8 mouse cellular contexts compared by ENCODE assay signal in genomic region chr5:124445621-124446293, GRCm38 (mm10). TPM values are rescaled to one million over a fixed set of nuclear protein-coding genes. Genes with fewer than 3 reads are reported as not detected.
A peak's percentile ranks its signal among the peaks of the same experiment; 100 is the strongest.
DNase-seq lines count a peak whose midpoint lies in the region; ATAC-seq lines count a peak whose summit lies in the region.

No protein-coding gene starts in this region.

- H3K27ac ChIP-seq in lung, embryonic 16.5 days (ENCODE audit: low read length) = peak overlapping the region; percentile 88

- WGBS in lung, embryonic 16.5 days = under 1% methylated on average over 50 of the region's 77 CpGs

- H3K4me2 ChIP-seq in lung, embryonic 16.5 days (ENCODE audit: low read depth, low read length) = peak overlapping the region; percentile 92

- ATAC-seq in lung, embryonic 16.5 days (ENCODE audit: low read depth) = peak; percentile 64

- H3K27me3 ChIP-seq in lung, embryonic 16.5 days (ENCODE audit: control insufficient read depth, insufficient read depth, low read depth, low read length) = no peaks in the 10 kb centered on the region

- intact Hi-C loops in gastrocnemius, postnatal 14 days (cut with DNase I; ENCODE audit: low total_unique reads) = no loop called here

- peaks cover 27% of the 10 kb centered on the region for H3K36me3 ChIP-seq in lung, embryonic 16.5 days (ENCODE audit: control insufficient read depth, insufficient read depth, low read length)

- H3K4me3 ChIP-seq in lung, embryonic 16.5 days (ENCODE audit: low read length) = peak overlapping the region; percentile 86

- peaks cover 17% of the 10 kb centered on the region for H3K4me1 ChIP-seq in lung, embryonic 16.5 days (replicated peaks; ENCODE audit: control insufficient read depth, insufficient read depth, low read length)

- H3K9me3 ChIP-seq in lung, embryonic 16.5 days (ENCODE audit: control insufficient read depth, low read length) = no peaks in the 10 kb centered on the region

- peak overlapping the region; percentile 89 for H3K9ac ChIP-seq in lung, embryonic 16.5 days (ENCODE audit: low read length)

- peak; percentile 52 for DNase-seq in kidney, adult 11 months
- no peak for DNase-seq in kidney, adult 9 months
- DNase-seq in cerebellum, adult 8-10 months = peak; percentile 44
- DNase-seq in gastrocnemius, postnatal 14 days = peak; percentile 61
- peak; percentile 63 for DNase-seq in kidney, adult 18-20 months
- DNase-seq in spleen, adult 18-20 months = peak; percentile 41 to 67
- no peak for DNase-seq in ovary, postnatal 14 days (ENCODE audit: low spot score)

RNA-seq across cellular contexts. Expression of gene Kmt5a, which starts 6.0 kb away (rescaled TPM):
- 10 to 100 TPM; 56.4 to 66.0 TPM for total RNA-seq in gastrocnemius, postnatal 14 days (2021)
- polyA plus RNA-seq in lung, embryonic 16.5 days (2015; fragmentation: Nextera tagmentation; extraction: Ambion mirVana) = 31.3 and 32.2 TPM in 2 replicates

RNA-seq across cellular contexts. Expression of gene Sbno1, which starts 20.0 kb away (rescaled TPM):
- 10 to 100 TPM; 32.4 to 35.6 TPM for total RNA-seq in gastrocnemius, postnatal 14 days (2021)
- 80.8 and 81.2 TPM in 2 replicates for polyA plus RNA-seq in lung, embryonic 16.5 days (2015; fragmentation: Nextera tagmentation; extraction: Ambion mirVana)

RNA-seq across cellular contexts. Expression of gene Rilpl2, which starts 32.4 kb away (rescaled TPM):
- total RNA-seq in gastrocnemius, postnatal 14 days (2021) = 1 to 10 TPM; 4.2 to 4.6 TPM
- polyA plus RNA-seq in lung, embryonic 16.5 days (2015; fragmentation: Nextera tagmentation; extraction: Ambion mirVana) = 29.4 and 32.7 TPM in 2 replicates

RNA-seq across cellular contexts. Expression of gene Snrnp35, which starts 37.2 kb away (rescaled TPM):
- 10 to 100 TPM; 27.3 to 28.4 TPM for total RNA-seq in gastrocnemius, postnatal 14 days (2021)
- polyA plus RNA-seq in lung, embryonic 16.5 days (2015; fragmentation: Nextera tagmentation; extraction: Ambion mirVana) = 23.0 and 25.6 TPM in 2 replicates

Comparison
In these comparisons a context has a peak if more than half of its experiments do, and no peak if none do; other contexts are left out.
1. DNase-seq: peak in kidney, adult 11 months (single experiment), cerebellum, adult 8-10 months (single experiment), gastrocnemius, postnatal 14 days (single experiment), kidney, adult 18-20 months (single experiment) and spleen, adult 18-20 months (2 of 2); none in kidney, adult 9 months (single experiment) and ovary, postnatal 14 days (single experiment).